Mouse (Mus musculus) olfactory bulb, adult 2 months (tissue): ENCODE data around the gene Arntl.

Source experiments
- CTCF ChIP-seq: fragments of 200-500 bp; IDR thresholded peaks from 2 replicates; pipeline ENCODE4 v1.5.1; 2012; ENCODE audit warnings: low read depth, mild to moderate bottlenecking, low read length, moderate library complexity; ENCODE audit not compliant: insufficient read depth
- POLR2A ChIP-seq: fragments of 200-500 bp; IDR thresholded peaks from 2 replicates; pipeline ENCODE4 v1.6.1; 2012; ENCODE audit warnings: mild to moderate bottlenecking, low read depth, low read length, moderate library complexity; ENCODE audit not compliant: insufficient read depth

DNA sequence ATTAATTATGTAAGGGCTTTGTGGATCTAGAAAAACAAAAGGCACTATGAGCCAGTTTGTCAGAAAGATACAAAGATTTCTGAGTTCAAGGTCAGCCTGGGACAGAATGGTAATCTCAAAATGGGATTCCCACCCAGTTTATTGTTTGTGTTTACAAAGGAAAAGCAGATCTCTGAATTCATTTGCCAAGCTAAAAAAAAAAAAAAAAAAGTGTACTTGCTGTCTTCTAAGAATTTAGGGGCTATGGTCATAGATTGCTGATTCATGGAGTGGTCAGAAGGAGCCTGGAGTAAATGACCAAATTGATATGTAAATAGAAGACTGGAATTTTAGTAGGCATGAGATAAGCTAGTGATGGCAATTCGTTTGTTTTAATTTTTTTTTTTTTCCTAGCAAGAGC lies 112.9 kb downstream of the Arntl start:
- TF ChIP-seq CTCF: no peak
- TF ChIP-seq POLR2A: no peak
